Mouse (Mus musculus) liver, embryonic 15.5 days (tissue): Measurements from ENCODE around the gene Yipf2. TPM values are rescaled to one million over a fixed set of nuclear protein-coding genes. Genes with fewer than 3 reads are reported as not detected.

Source experiments
- ATAC-seq: fragments of 200-750 bp; cut with Nextera tagmentation; 2 replicates; pipeline ENCODE4 v1.8.0; 2017; ENCODE audit warnings: moderate number of reproducible peaks, mild to moderate bottlenecking, moderate library complexity; ENCODE audit not compliant: insufficient read depth
- H3K27ac ChIP-seq: fragments of 300-500 bp; sonication (generic); replicated peaks from 2 replicates; pipeline ENCODE4 v1.5.1; 2015; ENCODE audit warnings: mild to moderate bottlenecking, inconsistent platforms
- H3K27me3 ChIP-seq: fragments of 300-500 bp; sonication (generic); 2 replicates; pipeline ENCODE4 v1.6.1; 2015; ENCODE audit warnings: mild to moderate bottlenecking, inconsistent platforms
- H3K36me3 ChIP-seq: fragments of 300-500 bp; sonication (generic); replicated peaks from 2 replicates; pipeline ENCODE4 v1.6.1; 2015; ENCODE audit warnings: moderate library complexity, mild to moderate bottlenecking, inconsistent platforms
- H3K4me1 ChIP-seq: fragments of 300-500 bp; sonication (generic); replicated peaks from 2 replicates; pipeline ENCODE4 v1.6.1; 2015; ENCODE audit warnings: inconsistent platforms
- H3K4me2 ChIP-seq: fragments of 300-500 bp; sonication (generic); 2 replicates; pipeline ENCODE4 v1.6.1; 2015; ENCODE audit warnings: moderate library complexity, mild to moderate bottlenecking, inconsistent platforms
- H3K4me3 ChIP-seq: fragments of 300-500 bp; sonication (generic); replicated peaks from 2 replicates; pipeline ENCODE4 v1.5.1; 2015; ENCODE audit warnings: mild to moderate bottlenecking, inconsistent platforms
- H3K9ac ChIP-seq: fragments of 300-500 bp; sonication (generic); 2 replicates; pipeline ENCODE4 v1.6.1; 2015; ENCODE audit warnings: moderate library complexity, mild to moderate bottlenecking, inconsistent platforms
- H3K9me3 ChIP-seq: fragments of 300-500 bp; sonication (generic); replicated peaks from 2 replicates; pipeline ENCODE4 v1.6.1; 2016; ENCODE audit warnings: inconsistent platforms
- WGBS: fragments of 180-500 bp; shearing (Covaris S2); methylation state at CpG from one replicate; pipeline ENCODE4 v1.1.7; 2015; ENCODE audit warnings: mixed read lengths; ENCODE audit not compliant: insufficient replicate concordance; 5-methylcytosine and 5-hydroxymethylcytosine counted together
- microRNA counts: library from miRNA; unstranded; fragments of <30 nt; microRNA quantifications from one replicate; lab custom pipeline; 2016
- microRNA-seq: library from miRNA; unstranded; fragments of <30 nt; microRNA quantifications from one replicate; pipeline ENCODE4, GENCODE M21; 2016
- polyA plus RNA-seq: library from polyadenylated mRNA; unstranded; fragments of >200 nt; fragmentation: Nextera tagmentation; extraction: Ambion mirVana; gene quantifications from 2 replicates; pipeline ENCODE4 v1.2.1, GENCODE M21; 2015

Gene Yipf2
- polyA plus RNA-seq, 1 experiment from 2014 or later, result 10.9 TPM

DNA sequence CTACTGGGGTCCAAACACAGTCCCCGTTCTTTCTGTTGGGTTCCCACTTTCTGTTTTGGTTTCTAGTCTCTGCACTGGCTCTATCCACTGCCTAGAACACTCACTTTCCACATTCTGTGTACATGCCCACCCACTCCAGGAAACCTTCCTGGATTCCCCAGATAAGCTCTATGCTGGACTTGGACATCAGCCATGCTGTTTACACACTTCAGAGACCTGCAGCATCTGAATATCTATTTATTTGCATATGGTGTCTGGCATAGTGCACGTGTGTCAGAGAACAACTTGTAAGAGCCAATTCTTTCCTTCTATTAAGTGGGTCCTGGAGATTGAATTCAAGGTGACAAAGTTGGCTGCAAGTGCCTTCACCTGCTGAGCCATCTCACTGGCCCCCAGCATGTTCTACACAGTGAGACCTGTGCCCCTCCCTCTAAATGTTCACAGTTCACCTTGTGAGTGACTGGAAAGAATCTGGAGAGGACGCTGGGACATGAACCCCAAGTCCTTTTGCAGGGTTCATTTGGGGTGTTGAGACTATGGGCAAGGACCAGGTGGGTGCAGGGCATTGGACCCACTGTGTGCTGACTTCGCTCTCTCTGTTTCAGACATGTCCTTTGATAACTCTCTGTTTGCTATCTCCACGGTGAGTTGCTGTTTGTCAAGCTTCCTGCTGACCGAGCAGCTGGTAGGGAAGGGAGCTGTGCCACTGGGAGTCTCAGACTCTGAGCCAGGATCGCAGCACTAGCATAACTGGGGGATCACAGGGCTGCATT, 52.5 kb downstream of the Yipf2 start:
- Histone ChIP-seq H3K9ac (no peak overlapping the region), H3K4me1 (peaks cover 26% of the 10 kb centered on the region), H3K27ac (no peak overlapping the region), H3K4me2 (no peak overlapping the region), H3K27me3 (no peaks in the 10 kb centered on the region), H3K9me3 (no peaks in the 10 kb centered on the region), H3K4me3 (no peak overlapping the region), H3K36me3 (no peaks in the 10 kb centered on the region)
- no peak for ATAC-seq
- 49% methylated on average over 7 of the region's 7 CpGs for WGBS

MicroRNAs encoded within 50 kb of the gene (microRNA counts, 519-probe panel; counts per million panel counts)
- microRNA mmu-miR-1946b (lab: Ali Mortazavi, UCI), result not detected

Small RNA genes within 50 kb of the gene (microRNA-seq; reads per million reads assigned to microRNA genes)
- gene Mir1946b, result not detected

Other genes starting within 250 kb of the Yipf2 start
- 38.8 and 42.2 TPM in 2 replicates for gene Ilf3, start 225.0 kb downstream of the Yipf2 start, polyA plus RNA-seq
- 17.4 and 20.0 TPM in 2 replicates for gene Qtrt1, start 181.0 kb downstream of the Yipf2 start, polyA plus RNA-seq
- gene Dnm2, start 167.9 kb downstream of the Yipf2 start, polyA plus RNA-seq, result 52.9 and 58.5 TPM in 2 replicates
- gene Tmed1, start 82.6 kb downstream of the Yipf2 start, polyA plus RNA-seq, result 31.5 and 33.6 TPM in 2 replicates
- 9.5 and 10.5 TPM in 2 replicates for gene AB124611, start 66.7 kb downstream of the Yipf2 start, polyA plus RNA-seq
- 18.2 and 23.1 TPM in 2 replicates for gene Carm1, start 45.9 kb downstream of the Yipf2 start, polyA plus RNA-seq
- gene Timm29, start 106 bp downstream of the Yipf2 start, polyA plus RNA-seq, result 18.4 and 18.9 TPM in 2 replicates
- 22.5 and 24.5 TPM in 2 replicates for gene Smarca4, start 23.3 kb upstream of the Yipf2 start, polyA plus RNA-seq
- 24.5 and 24.6 TPM in 2 replicates for gene Ldlr, start 130.7 kb upstream of the Yipf2 start, polyA plus RNA-seq
- 76.8 and 82.2 TPM in 2 replicates for gene Spc24, start 167.5 kb upstream of the Yipf2 start, polyA plus RNA-seq
- 4.8 and 5.5 TPM in 2 replicates for gene Kank2, start 205.9 kb upstream of the Yipf2 start, polyA plus RNA-seq
- gene Angptl8, start 242.7 kb upstream of the Yipf2 start, polyA plus RNA-seq, result 35.0 and 42.9 TPM in 2 replicates